Comparison of ENCODE assay signal across 9 mouse cellular contexts in the genomic region with DNA sequence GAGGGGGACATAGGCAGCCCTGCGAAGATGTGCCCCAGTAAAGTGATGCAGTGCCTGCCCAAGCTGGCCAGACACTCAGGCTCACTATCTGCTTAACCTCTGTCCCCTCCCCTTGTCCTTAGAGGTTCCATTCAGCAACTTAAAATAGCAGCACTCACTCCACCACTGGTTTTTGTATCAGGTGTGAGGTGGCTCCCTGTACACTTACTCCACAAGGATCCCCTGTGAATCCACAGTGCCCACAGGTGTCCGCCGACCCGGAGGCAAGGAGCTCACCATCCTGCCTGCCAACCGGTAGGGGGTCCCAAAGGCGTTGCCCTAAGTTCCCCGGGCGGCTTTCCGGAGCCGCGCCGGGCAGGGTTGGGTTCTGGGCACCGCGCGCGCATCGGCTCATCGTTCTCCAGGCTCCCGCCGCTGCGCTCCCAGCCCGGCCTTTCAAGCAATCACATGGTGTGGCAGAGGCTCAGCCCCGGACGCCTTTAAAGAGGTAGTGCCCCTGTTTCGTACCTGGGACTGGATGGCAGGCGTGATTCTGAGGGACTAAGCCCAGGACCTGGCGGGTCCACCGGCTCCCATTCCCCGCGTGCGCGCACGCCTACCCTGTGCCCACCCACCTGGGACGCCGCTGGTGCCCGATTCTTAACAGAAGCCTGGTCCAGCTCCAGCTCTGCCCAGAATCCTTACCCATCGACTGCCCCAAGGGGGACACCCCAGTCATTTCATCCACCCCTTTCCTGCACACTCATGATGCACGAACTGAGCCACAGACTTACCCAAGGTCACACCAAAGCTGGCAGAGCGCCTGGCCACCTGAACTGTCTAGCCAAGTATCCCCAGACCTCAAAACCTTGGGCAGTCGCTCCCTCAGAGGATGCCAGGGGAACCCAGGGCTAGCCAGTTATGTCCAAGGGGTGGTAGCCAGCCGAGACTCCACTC. TPM values are rescaled to one million over a fixed set of nuclear protein-coding genes. Genes with fewer than 3 reads are reported as not detected.
DNase-seq lines count a peak whose midpoint lies in the region; ATAC-seq and TF ChIP-seq lines count a peak whose summit lies in the region.
"Had no signal": no experiment of that assay in that cellular context is flagged by ENCODE, and none has a peak within 500 bp of the region (broad histone marks: within the 10 kb centered on the region; RNA-seq: fewer than 3 reads in every experiment).

No protein-coding gene starts in this region.

- TF ChIP-seq EP300 in stomach, postnatal 0 days (optimal IDR thresholded peaks at IDR 0.05): no peak

- H3K4me1 ChIP-seq in embryonic facial prominence, embryonic 15.5 days: peaks cover 31% of the 10 kb centered on the region
- H3K4me1 ChIP-seq in stomach, postnatal 0 days (replicated peaks; ENCODE audit: control insufficient read depth, insufficient read depth): peaks cover 5% of the 10 kb centered on the region

- H3K4me2 ChIP-seq in embryonic facial prominence, embryonic 15.5 days (replicated peaks): peak overlapping the region; percentile 93
- peak overlapping the region; percentile 73 for H3K4me2 ChIP-seq in stomach, postnatal 0 days (replicated peaks; ENCODE audit: low read depth)

- no peak overlapping the region for H3K27ac ChIP-seq in embryonic facial prominence, embryonic 15.5 days (replicated peaks)
- peak overlapping the region; percentile 40 for H3K27ac ChIP-seq in stomach, postnatal 0 days (replicated peaks)

- DNase-seq in MN1 (ENCODE audit: low spot score): peak; percentile 56
- DNase-seq in adrenal gland, adult 8-10 months: peak; percentile 76
- DNase-seq in heart, postnatal 4 days: peak; percentile 64
- DNase-seq in layer of hippocampus, postnatal 14 days (ENCODE audit: low spot score in 2 of 2): peak; percentile 74 to 75
- peak; percentile 75 for DNase-seq in stomach, postnatal 0 days (ENCODE audit: low spot score)

- 1% methylated on average over 41 of the region's 41 CpGs for WGBS in embryonic facial prominence, embryonic 15.5 days
- 2% methylated on average over 41 of the region's 41 CpGs for WGBS in stomach, postnatal 0 days

- H3K9ac ChIP-seq in embryonic facial prominence, embryonic 15.5 days: 0 out of 2 replicates have a peak overlapping the region, but pooled peaks have one; percentile 6
- peak overlapping the region; percentile 47 for H3K9ac ChIP-seq in stomach, postnatal 0 days (ENCODE audit: low read length)

- no peaks in the 10 kb centered on the region for H3K36me3 ChIP-seq in embryonic facial prominence, embryonic 15.5 days
- H3K36me3 ChIP-seq in stomach, postnatal 0 days (ENCODE audit: control insufficient read depth, insufficient read depth, low read length): no peaks in the 10 kb centered on the region

- ATAC-seq in embryonic facial prominence, embryonic 15.5 days (ENCODE audit: insufficient number of reproducible peaks, low FRiP score, low TSS enrichment, low read depth): peak; percentile 41; the same call in 1 of the 2 replicates
- peak; percentile 31; the same call in 1 of the 2 replicates for ATAC-seq in megakaryocyte progenitor cell, adult 5-6 weeks (replicated peaks; ENCODE audit: poor library complexity)
- peak; percentile 65 for ATAC-seq in stomach, postnatal 0 days (ENCODE audit: low FRiP score, low TSS enrichment)
- no peak for ATAC-seq in megakaryocyte, adult 5-6 weeks (ENCODE audit: poor library complexity, severe bottlenecking)

- H3K27me3 ChIP-seq in embryonic facial prominence, embryonic 15.5 days: peaks cover 45% of the 10 kb centered on the region
- H3K27me3 ChIP-seq in stomach, postnatal 0 days (ENCODE audit: control insufficient read depth, insufficient read depth, low read length): no peaks in the 10 kb centered on the region

- TF ChIP-seq CTCF in stomach, postnatal 0 days (IDR thresholded peaks at IDR 0.05; ENCODE audit: low read depth): 0 out of 2 replicates have a peak, but pooled peaks have one; percentile 6

- peak overlapping the region; percentile 44 for H3K4me3 ChIP-seq in embryonic facial prominence, embryonic 15.5 days (replicated peaks)
- peak overlapping the region; percentile 39 for H3K4me3 ChIP-seq in stomach, postnatal 0 days (ENCODE audit: low read depth, low read length)

- no peaks in the 10 kb centered on the region for H3K9me3 ChIP-seq in embryonic facial prominence, embryonic 15.5 days (replicated peaks)
- no peaks in the 10 kb centered on the region for H3K9me3 ChIP-seq in stomach, postnatal 0 days (ENCODE audit: control insufficient read depth, low read length)

RNA-seq across cellular contexts. Expression of gene Adora1, which starts 0.5 kb away (rescaled TPM):
- total RNA-seq in adrenal gland, adult 8-10 months (2022): 100 to 1,000 TPM; 162 to 296 (median 242) TPM
- polyA plus RNA-seq in embryonic facial prominence, embryonic 15.5 days (2015; fragmentation: Nextera tagmentation; extraction: Ambion mirVana): 3.8 and 4.1 TPM in 2 replicates
- total RNA-seq in heart, postnatal 4 days (2021): 1 to 10 TPM; 9.3 to 9.9 TPM
- 100 to 1,000 TPM; 213 to 218 TPM for total RNA-seq in layer of hippocampus, postnatal 14 days (2021)
- not detected in 2 replicates for total RNA-seq in megakaryocyte progenitor cell, adult 5-6 weeks (2015)
- not detected in 2 replicates for total RNA-seq in megakaryocyte progenitor cell, adult 5-6 weeks (2017)
- polyA plus RNA-seq in stomach, postnatal 0 days (2015; fragmentation: Nextera tagmentation; extraction: Ambion mirVana): 11.2 and 11.4 TPM in 2 replicates
- total RNA-seq in megakaryocyte, adult 5-6 weeks (2015): not detected in 2 replicates
- not detected in 2 replicates for total RNA-seq in megakaryocyte, adult 5-6 weeks (2017)
- total RNA-seq: neutrophil, adult 5-6 weeks had no signal

RNA-seq across cellular contexts. Expression of gene Mybph, which starts 41.5 kb away (rescaled TPM):
- total RNA-seq in adrenal gland, adult 8-10 months (2022): under 1 TPM in 2 of 4 experiments, not detected in 2; 0.17 to 0.24 TPM
- polyA plus RNA-seq in embryonic facial prominence, embryonic 15.5 days (2015; fragmentation: Nextera tagmentation; extraction: Ambion mirVana): 102 and 127 TPM in 2 replicates
- not detected for total RNA-seq in heart, postnatal 4 days (2021)
- under 1 TPM in 1 of 2 experiments, not detected in 1; 0.18 TPM for total RNA-seq in layer of hippocampus, postnatal 14 days (2021)
- total RNA-seq in megakaryocyte progenitor cell, adult 5-6 weeks (2015): 0.17 TPM in 1 of 2 replicates, not detected in the other
- total RNA-seq in megakaryocyte progenitor cell, adult 5-6 weeks (2017): not detected in 2 replicates
- 1.6 and 2.2 TPM in 2 replicates for polyA plus RNA-seq in stomach, postnatal 0 days (2015; fragmentation: Nextera tagmentation; extraction: Ambion mirVana)
- total RNA-seq in megakaryocyte, adult 5-6 weeks (2015): 0.09 and 0.16 TPM in 2 replicates
- total RNA-seq in megakaryocyte, adult 5-6 weeks (2017): not detected in 2 replicates
- total RNA-seq: neutrophil, adult 5-6 weeks had no signal

RNA-seq across cellular contexts. Expression of gene Chil1, which starts 52.7 kb away (rescaled TPM):
- 1 to 10 TPM in 3 of 4 experiments, under 1 TPM in 1; 0.74 to 1.6 (median 1.3) TPM for total RNA-seq in adrenal gland, adult 8-10 months (2022)
- 22.8 and 30.2 TPM in 2 replicates for polyA plus RNA-seq in embryonic facial prominence, embryonic 15.5 days (2015; fragmentation: Nextera tagmentation; extraction: Ambion mirVana)
- total RNA-seq in heart, postnatal 4 days (2021): under 1 TPM; 0.33 to 0.65 TPM
- total RNA-seq in layer of hippocampus, postnatal 14 days (2021): 1 to 10 TPM; 8.0 to 8.5 TPM
- 9.3 and 21.2 TPM in 2 replicates for total RNA-seq in megakaryocyte progenitor cell, adult 5-6 weeks (2015)
- total RNA-seq in megakaryocyte progenitor cell, adult 5-6 weeks (2017): 8.9 and 16.2 TPM in 2 replicates
- 2.8 and 3.1 TPM in 2 replicates for polyA plus RNA-seq in stomach, postnatal 0 days (2015; fragmentation: Nextera tagmentation; extraction: Ambion mirVana)
- total RNA-seq in megakaryocyte, adult 5-6 weeks (2015): 137 and 168 TPM in 2 replicates
- 120 and 142 TPM in 2 replicates for total RNA-seq in megakaryocyte, adult 5-6 weeks (2017)

RNA-seq across cellular contexts. Expression of gene Myog, which starts 55.1 kb away (rescaled TPM):
- not detected for total RNA-seq in adrenal gland, adult 8-10 months (2022)
- 186 and 239 TPM in 2 replicates for polyA plus RNA-seq in embryonic facial prominence, embryonic 15.5 days (2015; fragmentation: Nextera tagmentation; extraction: Ambion mirVana)
- under 1 TPM; 0.48 to 0.52 TPM for total RNA-seq in heart, postnatal 4 days (2021)
- total RNA-seq in layer of hippocampus, postnatal 14 days (2021): not detected
- total RNA-seq in megakaryocyte progenitor cell, adult 5-6 weeks (2015): not detected in 2 replicates
- total RNA-seq in megakaryocyte progenitor cell, adult 5-6 weeks (2017): not detected in 2 replicates
- polyA plus RNA-seq in stomach, postnatal 0 days (2015; fragmentation: Nextera tagmentation; extraction: Ambion mirVana): 2.7 and 5.0 TPM in 2 replicates
- not detected in 2 replicates for total RNA-seq in megakaryocyte, adult 5-6 weeks (2015)
- total RNA-seq in megakaryocyte, adult 5-6 weeks (2017): not detected in 2 replicates
- total RNA-seq: neutrophil, adult 5-6 weeks had no signal

Comparison
In these comparisons a context has a peak if more than half of its experiments do, and no peak if none do; other contexts are left out.
1. RNA of gene Adora1, which starts 0.5 kb away (total RNA-seq): 162 to 296 TPM in adrenal gland, adult 8-10 months and 213 to 218 TPM in layer of hippocampus, postnatal 14 days; 9.3 to 9.9 TPM in heart, postnatal 4 days, not detected in megakaryocyte progenitor cell, adult 5-6 weeks and not detected in megakaryocyte, adult 5-6 weeks; every median in the first group is over 10 times any median in the second.
2. RNA of gene Chil1, which starts 52.7 kb away (total RNA-seq): 120 to 168 TPM in megakaryocyte, adult 5-6 weeks; 8.9 to 21.2 TPM in megakaryocyte progenitor cell, adult 5-6 weeks, 8.0 to 8.5 TPM in layer of hippocampus, postnatal 14 days, 0.74 to 1.6 TPM in adrenal gland, adult 8-10 months and 0.33 to 0.65 TPM in heart, postnatal 4 days; every median in the first group is over 4 times any median in the second.
3. Peak in every context shown above with its lines, with median percentiles within 50 percentile points of each other: DNase-seq.